Mouse (Mus musculus): ENCODE data around the gene Olfr48.

DNA sequence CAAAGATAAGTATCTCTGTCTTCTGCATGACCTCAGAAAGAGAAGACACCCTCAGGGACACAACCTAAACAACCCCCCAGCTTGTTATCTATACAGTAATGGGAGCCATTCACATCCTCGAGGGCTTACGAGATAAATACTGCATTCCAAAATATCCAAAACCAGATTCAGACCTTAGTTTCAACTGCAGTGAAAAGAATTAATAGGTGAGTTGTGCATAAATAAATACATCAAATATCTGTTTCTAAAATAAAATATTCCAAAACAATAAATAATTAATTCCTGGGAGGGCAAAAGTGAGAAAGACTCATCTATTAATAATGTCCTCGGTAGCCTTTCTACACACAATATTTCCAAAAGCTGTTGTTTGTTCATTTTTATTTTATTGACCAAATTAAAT, 36.3 kb downstream of the Olfr48 start, which contains the start of gene Olfr1255:
- TF ChIP-seq MAZ (IDR thresholded peaks at IDR 0.05; ENCODE audit: low read depth, low read length) (no peak), CTCF (conservative IDR thresholded peaks at IDR 0.05 in 1 of 2, IDR thresholded peaks at IDR 0.05 in 1 of 2; ENCODE audit: low read depth in 2 of 2, low read length in 2 of 2) (no peak)
